Mouse (Mus musculus): Measurements from ENCODE around the gene Adamtsl1.

Adamtsl1 gene

DNA sequence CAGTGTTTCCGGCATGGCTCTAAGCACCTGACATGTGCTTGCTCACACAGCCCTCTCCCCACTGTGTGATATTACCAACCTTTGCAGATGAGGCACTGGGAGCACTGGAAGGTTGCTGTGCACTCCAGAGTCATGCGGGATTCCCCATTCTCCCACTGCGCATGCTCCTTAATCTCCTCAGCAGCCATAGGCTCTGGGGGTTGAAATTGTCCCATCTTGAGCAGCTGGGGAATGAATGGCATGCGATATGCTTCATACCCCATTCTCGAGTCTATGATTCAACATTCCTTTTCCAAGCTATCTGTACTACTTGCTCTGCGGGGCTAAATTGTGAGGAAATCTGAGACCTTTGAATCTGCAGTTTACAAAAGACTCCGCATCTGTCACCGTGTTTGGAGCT, 812.7 kb downstream of the Adamtsl1 start:
- no peak for DNase-seq

DNA sequence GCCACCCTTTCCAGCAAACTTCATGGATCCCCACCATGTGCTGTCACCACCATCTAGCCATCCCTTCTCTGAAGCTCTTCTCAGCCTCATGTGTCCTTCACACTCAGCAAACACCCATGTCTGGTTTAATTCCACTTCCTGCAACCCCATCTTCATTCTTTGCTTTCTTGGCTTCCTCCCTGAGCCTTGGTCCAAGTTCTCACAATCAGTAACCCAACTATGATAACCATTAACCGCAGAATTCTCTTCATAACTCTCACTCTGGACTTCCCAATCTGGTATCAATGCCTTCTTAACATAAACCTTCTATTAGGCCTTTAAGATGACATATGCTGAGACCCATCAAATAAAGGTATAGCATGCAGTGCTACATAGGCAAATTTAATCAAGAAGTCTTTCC, 815.5 kb downstream of the Adamtsl1 start:
- DNase-seq: peak; percentile 64

DNA sequence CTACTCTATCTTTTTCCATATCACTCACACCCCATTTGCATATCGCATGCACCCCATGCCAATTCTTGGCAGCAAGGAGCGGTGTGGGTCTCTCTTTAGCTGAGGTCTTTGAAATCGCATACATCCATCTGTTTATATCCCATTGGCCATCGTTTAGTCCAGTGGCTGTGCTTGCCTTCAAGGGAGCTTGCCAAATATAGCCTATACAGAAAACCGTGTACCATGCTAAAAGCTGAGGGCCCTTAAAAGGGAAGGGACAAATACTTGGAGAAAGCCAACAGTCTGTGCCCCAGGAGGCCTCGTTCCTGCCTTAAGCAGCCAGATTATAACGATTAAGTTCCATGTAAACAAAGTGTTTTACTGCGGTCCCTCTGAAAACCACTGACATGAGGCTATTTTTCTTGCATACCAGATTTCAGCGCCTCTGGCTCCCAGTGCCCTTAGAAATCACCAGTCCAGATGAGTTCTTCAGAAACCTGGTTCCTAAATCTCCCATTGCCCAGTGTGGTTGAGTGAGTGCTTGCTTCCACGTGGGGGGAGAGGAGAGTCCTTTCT, 822.0 kb downstream of the Adamtsl1 start:
- peak; percentile 33 for DNase-seq

GRCm38 (mm10) chr4:86337216-86337765, 823.3 kb downstream of the Adamtsl1 start:
- DNase-seq: peak; percentile 43

DNA sequence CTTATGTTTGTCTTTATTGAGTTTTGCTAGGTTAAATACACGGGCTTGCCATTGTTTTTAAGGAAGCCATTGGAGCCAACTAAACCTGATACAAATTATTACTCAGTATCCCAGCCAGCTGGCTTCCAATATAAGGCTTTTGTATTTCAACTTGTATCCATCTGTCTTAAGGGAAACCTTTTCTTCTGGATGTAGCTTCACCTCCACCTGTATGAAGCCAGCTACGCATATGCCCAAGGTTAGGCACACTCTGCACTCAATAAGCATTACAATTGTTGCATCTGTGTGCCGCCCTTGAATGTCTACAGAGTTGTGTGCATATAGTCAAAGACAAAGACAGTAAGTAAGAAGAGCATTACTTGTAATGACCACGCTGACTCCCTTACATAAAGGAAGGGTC, 835.4 kb downstream of the Adamtsl1 start:
- no peak for DNase-seq

DNA sequence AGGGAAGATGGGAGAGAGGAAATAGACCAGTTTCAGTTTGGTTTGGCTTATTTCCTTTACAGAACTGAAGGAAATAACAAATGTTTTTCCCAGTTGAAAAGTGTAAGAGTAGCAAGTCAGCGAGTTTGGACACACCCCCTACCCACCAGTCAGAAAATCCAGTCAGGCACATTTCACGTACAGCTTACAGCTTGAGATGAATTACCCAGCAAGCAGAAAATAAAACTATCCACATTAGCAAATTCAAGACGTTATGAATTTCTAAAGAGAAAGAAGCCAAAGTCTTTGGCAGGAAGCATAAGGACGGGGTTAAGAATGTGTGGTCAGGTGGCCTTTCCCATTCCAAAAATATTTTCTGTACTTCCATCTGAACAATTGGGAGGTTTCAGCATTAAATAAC, 838.1 kb downstream of the Adamtsl1 start:
- DNase-seq: peak; percentile 22

GRCm38 (mm10) chr4:86353550-86353949, 839.6 kb downstream of the Adamtsl1 start:
- DNase-seq: no peak

DNA sequence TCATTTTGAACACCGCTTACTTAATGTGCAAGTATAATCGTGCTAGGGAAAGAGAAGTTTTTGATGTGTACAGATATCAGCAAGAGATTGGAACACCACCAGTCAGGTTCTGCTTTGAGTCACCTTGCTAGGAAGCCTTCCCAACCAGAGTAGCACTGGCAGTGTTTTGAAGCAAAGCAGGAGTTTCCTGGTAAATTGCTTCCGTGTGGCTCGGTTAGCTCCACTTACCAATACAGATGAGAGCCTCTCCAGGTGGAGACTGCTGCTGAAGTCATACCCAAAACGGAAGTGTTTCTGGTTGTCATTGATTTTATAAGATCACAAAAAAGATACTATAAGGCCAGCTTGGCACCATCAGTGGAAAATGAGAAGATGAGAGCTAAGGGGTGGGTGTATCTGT, 845.4 kb downstream of the Adamtsl1 start:
- no peak for DNase-seq

DNA sequence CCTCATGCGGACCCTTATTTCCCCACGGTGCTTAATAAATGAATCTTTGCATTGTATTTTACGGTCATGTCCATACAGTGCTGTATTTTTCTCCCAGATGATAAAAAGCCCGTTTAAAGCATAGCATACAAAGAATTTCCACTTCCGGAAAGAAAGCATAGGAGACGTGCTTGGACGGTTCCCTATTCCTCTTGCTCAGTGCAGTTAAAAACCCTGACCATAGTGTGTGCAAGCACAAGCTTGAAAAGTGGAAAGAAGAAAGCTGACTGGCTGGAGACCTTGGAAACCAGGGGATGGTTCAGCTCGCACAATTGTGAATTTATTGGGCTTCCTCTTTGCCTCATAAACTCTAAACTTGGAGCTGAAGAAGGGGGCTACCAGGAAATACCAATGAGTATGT, 855.1 kb downstream of the Adamtsl1 start:
- no peak for DNase-seq

GRCm38 (mm10) chr4:86373166-86373565, 859.2 kb downstream of the Adamtsl1 start:
- DNase-seq: no peak

GRCm38 (mm10) chr4:86383124-86383523, 869.2 kb downstream of the Adamtsl1 start:
- DNase-seq: peak; percentile 25

DNA sequence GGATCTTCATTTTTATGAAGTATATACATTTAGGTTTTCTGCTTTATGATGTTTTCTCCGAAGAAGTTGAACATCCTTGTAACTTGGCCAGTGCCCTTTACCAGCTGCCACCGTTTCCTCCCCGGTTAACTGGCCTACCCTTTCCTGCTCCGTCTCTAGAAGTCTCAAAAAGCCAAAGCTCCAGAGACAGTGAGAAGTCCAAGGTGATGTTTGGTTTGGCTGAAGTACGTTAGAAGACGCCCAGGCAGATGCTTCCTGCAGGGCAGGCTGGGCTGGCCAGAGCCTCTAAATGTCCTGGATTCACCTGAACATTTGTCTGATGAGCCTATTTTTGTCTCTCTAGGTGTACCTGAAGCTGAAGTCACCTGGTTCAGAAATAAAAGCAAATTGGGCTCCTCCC, 871.1 kb downstream of the Adamtsl1 start:
- no peak for DNase-seq

DNA sequence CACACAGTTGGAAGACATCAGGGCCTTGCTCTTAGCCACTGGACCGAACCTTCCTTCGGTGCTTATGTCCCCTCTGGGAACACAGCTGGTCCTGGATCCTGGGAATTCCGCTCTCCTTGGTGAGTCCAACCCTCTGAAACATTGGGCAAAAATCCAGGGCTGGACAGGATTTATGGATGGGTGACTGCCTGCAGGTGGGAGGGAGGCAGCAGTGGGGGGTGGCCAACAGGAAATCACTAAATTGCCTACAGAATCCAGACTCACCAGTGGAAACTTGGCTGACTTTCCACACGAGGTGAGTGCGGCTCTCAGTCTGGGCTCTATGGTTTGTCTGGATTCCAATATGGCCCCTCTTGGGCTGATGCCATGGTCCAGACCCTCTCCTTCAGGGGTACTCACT, 874.5 kb downstream of the Adamtsl1 start:
- DNase-seq: peak; percentile 37

- DNase-seq: no peak
Measured at GRCm38 (mm10) chr4:86391176-86391575, 877.2 kb downstream of the Adamtsl1 start.

- DNase-seq: no peak
Measured at GRCm38 (mm10) chr4:86395636-86396035, 881.7 kb downstream of the Adamtsl1 start.

DNA sequence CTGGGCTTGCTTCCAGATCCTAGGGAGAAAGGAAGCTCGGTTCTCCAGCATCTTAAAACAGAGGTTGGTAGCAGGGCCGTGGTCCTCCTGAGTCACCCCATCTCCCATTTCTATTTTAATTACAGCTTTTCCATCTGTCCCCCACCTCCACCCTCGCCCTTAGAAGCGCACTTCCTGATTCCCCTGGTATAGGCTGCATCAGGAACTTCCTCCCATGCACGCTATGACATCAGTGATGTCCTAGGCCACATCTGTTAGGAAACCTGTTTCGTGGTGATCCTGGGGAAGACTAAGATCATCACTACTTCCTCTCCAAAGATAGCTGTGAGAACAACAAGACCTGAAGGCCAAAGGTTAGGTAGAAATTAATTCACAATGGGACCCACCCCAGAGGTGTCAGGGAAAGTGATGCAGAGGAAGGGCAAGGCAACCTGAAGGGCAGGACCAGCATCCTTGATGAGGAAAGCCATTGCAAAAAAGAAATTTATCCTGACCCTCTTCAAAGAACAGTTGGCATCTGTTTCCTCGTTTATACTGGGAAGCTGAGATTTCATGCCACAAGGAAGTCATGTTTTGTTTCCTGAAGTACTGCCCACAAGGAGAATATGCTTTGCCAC, 882.8 kb downstream of the Adamtsl1 start:
- no peak for DNase-seq

GRCm38 (mm10) chr4:86397470-86397869, 883.5 kb downstream of the Adamtsl1 start:
- peak; percentile 11 for DNase-seq

DNA sequence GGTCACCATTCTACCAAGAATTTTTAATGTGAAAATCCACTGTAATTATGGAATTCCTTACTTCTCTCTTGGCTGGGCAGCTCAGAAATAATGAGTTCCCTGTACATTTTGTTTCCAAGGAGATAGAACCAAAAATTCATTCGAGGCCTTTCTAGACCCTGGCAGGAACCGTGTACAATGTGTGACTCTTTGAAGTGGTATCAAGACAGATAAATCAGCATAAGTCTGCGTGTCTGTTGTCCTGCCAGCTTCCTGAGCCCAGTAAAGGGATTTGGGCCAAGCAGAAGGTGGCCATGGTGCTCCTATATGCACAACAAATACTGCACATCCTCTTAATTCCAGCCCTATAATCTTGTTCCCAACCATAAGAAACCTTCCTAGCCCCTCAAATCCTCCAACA, 887.1 kb downstream of the Adamtsl1 start:
- no peak for DNase-seq

GRCm38 (mm10) chr4:86406501-86407199, 892.7 kb downstream of the Adamtsl1 start:
- DNase-seq: no peak

- DNase-seq: no peak
Measured at GRCm38 (mm10) chr4:86407200-86407527, 893.2 kb downstream of the Adamtsl1 start.

DNA sequence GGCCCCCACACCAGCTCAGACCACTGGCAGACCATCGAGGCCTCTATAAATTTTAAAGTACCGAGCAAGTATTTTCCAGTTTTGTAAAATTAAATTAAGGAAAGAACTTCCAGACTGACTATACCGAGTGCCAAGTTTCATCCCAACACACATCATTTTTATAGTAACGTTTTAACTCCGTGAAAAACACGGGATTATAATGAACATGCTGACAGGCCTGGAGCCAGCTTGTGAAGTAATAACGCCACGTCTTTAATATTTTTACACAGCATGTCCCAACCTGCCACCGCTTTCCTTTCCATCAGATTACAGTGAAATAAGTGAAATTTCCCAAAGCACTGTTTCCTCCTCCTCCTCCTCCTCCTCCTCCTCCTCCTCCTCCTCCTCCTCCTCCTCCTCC, 894.4 kb downstream of the Adamtsl1 start:
- no peak for DNase-seq

GRCm38 (mm10) chr4:86410946-86411345, 897.0 kb downstream of the Adamtsl1 start:
- DNase-seq: no peak

- no peak for DNase-seq
Measured at GRCm38 (mm10) chr4:86413388-86413787, 899.4 kb downstream of the Adamtsl1 start.

DNA sequence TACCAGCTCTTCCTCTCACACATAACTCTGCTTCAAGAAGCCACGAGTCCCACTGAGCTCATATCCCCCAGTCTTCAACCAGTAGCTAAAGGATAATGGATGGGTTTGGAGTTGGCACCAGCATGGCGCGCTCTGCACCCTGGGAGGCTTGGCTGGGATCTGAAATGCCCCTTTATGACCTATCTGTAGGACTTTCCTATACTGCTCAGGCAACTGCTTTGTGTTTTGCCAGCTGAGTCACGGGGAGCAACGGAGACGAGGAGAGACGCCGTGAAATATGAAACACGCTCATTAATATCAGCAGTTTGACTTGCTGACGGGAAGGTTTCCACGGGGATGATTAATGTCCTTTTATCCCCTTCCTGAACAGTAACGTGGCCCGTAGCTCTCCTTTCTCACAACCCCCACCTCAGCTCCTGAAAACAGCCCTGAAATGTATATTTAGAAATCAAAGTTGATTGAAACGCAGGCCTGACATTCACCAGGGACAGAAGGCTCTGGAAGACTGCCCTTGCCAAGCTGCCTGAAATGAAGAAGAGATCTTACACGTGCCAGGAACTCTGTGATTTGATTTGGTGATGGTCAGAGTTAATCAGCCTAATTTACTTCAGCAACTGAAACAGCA, 902.5 kb downstream of the Adamtsl1 start:
- DNase-seq: no peak
